Mouse (Mus musculus) R1 (cell line): ENCODE data around the gene Lamtor2.
A peak's percentile ranks its signal among the peaks of the same experiment; 100 is the strongest.

ENCODE experiments used
- DNase-seq: peaks from one replicate; pipeline ENCODE4 v3.0.0-alpha.2; 2018; ENCODE audit warnings: low read depth, low spot score

Lamtor2 gene

DNA sequence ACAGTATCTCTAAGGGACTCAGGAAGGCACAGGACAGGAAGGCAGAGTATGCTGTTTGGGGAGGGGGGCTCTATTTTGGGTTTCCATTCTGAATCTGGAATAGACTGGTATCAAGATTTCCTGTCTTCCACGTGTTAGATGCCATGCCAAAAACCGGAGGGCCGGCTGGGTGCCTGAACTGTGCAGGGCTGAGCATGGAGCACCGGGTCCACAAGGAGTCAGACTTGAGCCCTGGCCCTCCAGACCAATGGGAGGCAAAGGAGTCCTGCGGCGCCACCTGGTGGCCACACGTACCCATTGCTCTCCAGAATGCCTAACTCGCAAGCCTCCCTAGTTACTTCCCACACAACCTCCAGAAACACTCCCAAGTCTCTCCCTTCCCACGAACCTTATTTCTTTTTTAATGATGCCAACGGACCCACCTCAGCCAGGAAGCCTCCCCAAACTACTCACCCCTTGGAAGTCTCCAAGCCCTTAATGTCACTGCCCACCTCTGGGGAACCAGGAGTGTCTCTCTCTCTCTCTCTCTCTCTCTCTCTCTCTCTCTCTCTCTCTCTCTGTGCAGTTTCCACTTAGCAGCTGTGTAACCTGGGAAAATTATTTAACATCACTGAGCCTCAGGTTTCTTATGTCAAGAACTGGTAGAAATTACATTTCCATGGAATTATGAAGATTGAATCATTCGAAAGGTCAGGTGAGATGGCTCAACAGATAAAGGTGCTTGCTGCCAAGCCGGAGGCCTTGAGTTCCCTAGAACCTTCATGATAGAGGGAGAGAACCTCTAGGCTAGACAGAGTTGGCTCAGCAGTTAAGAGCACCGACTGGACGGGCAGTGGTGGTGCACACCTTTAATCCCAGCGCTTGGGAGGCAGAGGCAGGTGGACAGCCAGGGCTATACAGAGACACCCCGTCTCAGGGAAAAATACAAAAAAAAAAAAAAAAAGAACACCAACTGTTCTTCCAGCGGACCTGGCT lies 26.4 kb downstream of the Lamtor2 start:
- DNase-seq: peak; percentile 94

DNA sequence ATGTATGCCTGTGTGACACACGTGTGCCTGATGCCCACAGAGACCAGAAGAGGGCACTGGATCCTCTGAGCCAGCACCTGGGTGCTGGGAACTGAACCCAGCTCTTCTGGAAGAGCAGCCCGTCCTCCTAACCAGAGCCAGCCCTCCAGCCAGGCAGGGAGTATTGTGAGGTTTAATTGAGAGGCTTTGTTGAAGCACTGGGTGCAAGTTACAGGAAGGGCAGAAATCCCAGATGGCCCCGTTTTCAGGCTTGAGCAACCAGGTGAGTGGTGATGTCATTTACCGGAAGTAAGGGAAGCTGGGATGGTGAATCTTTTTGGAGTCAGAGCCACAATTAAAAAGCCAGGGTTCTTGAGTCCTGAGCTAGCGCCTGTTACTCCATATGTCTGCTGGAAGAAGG lies 27.9 kb downstream of the Lamtor2 start:
- DNase-seq: no peak

DNA sequence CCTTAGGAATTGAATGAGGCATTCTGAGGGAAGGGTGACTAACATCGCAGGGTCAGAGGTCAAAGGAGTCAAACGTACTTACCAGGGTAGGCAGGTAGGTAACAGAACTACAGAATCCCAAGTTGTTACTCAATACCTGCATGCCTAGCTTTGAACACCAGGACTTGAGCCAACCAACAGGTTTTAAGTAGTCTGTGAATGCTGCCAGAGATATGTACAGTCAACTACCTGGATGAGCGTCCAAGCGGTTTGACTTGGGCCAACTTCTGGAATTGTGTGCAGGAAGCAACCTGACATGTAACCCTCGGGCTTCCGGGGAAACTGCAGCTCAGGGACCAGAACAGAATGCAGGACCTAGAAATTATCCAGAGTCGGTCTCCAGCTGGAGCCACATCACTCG lies 29.8 kb downstream of the Lamtor2 start:
- DNase-seq: no peak

- peak; percentile 87 for DNase-seq
These were observed 31.0 kb downstream of the Lamtor2 start for GRCm38 (mm10) chr3:88521803-88522331.

- DNase-seq: no peak
These were observed 31.7 kb downstream of the Lamtor2 start for GRCm38 (mm10) chr3:88521156-88521555.

DNA sequence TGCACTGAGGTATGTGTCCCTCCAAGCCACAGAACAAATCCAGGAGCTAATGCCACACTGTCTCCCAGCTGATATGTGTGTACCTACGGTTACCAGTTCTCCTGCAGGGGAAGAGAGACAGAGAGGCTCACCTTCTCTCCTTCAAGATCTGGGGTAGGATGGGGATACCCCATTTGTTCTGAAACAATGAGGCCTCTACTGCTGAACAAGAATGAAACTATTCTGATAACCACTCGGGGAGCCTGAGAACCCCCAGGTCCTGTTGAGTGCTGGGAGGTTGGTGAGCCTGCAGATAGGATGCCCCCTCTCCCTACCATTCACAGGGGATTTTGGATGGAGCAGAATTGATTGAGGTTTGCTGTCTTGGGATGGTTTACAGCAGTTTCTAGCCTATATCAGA lies 32.8 kb downstream of the Lamtor2 start:
- DNase-seq: no peak

GRCm38 (mm10) chr3:88518411-88518810 lies 34.5 kb downstream of the Lamtor2 start:
- DNase-seq: no peak

DNA sequence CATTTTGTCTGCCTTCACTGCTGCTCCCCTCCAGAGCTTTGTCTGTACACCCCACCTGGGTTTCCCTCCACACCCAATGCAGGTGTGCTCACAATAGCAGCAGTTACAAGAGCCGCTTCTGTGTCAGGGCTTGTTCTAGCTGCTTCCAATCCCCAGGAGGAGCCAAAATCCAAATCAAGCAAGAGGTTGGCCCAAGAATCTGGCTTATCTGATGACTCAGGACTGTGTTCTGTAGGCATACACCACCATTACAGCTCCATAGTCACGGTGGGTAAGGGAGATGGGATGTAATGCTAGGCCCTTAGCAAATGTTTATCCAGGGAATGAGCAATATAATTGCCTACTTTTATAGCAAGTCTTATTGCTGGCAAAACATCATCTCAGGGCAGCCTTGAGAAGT lies 36.5 kb downstream of the Lamtor2 start:
- no peak for DNase-seq

DNA sequence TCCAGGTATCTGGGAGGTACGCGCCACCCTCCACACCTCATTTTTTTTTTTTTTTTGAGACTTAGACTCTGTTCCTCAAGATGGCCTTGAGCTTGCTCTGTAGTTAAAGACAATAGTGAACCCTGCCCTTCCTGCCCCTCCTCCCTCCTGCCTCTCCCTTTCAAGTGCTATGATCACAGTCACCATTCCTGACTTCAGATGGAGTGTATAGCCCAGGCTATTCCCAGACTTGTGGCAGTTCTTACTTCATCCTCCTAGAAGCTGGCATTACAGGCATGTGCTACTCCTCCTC lies 37.8 kb downstream of the Lamtor2 start:
- peak; percentile 66 for DNase-seq

DNA sequence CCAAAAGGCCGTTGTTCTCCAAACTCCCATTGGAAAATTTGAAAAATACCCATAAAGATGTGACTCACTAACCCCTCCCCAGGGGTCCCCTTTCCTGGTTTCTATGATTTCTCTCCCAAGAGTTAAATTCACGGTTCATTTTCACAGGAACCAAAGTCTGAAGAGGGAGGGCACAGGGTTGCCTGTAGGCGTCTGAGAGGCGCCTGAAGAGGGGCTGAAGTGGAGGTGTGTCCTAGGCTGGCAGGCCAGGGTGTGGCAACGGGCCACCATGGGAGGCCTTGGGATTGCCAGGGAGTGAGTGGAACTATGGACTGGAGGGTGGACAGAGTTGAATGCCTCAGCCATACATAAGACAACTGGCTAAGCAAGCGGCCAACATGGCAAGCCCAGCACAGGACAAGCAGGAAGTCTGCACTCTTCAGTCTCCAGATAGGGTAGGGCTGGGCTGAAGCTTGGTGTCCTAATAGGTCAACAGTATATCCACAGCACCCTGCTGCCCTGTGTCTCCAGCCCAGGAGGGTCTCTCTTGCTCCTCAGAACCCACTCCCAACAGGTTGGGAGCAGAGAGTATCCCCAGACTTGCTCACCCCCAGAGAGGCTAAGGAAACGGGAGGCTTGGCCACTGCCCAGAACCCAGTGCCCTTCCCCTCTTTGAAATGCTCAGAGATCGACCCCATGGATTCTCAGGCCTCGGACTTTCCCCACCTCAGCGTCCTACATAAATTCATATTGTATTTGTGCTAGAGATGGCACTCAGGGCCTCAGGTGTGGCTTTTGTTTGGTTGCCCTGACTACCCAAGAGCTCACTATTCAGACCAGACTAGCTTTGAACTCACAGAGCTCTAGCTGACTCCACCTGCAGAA lies 38.4 kb downstream of the Lamtor2 start:
- no peak for DNase-seq

- no peak for DNase-seq
These were observed 39.2 kb downstream of the Lamtor2 start for GRCm38 (mm10) chr3:88513546-88514115.

- no peak for DNase-seq
These were observed 39.9 kb downstream of the Lamtor2 start for GRCm38 (mm10) chr3:88512896-88513545.

DNA sequence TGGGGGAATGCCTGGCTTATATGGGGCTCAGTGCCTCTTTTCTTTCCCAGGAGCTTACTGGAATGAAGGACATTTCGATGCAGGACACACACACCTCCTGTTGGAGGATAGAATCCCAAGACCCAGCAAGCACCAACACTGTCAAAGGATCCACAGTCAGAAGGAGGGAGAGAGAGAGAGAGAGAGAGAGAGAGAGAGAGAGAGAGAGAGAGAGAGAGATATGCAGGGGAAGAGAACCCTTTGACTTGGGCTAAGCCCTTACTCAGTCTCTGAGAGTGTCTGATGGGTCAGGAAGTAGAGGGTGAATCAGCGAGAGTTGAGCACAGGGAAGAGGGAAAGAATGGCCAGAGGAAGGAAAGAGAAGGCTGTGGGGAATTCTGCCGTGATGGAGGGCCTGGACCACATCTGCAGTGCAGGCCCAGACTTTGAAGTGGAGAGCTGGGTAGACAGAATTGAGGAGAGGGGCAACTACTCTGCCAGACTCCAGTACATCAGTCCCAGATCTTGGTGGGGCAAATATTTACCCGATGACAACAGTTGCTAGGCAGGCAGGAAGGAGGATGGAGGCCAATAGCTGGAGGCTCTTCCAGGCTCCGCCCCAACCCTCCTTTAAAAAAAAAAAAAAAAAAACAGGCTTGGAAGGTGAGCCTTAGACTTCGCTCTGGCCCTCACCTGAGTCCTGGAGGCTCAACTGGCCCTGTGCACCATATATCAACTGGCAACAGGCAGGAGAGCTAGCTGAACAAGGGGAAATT lies 40.6 kb downstream of the Lamtor2 start:
- peak; percentile 61 for DNase-seq

DNA sequence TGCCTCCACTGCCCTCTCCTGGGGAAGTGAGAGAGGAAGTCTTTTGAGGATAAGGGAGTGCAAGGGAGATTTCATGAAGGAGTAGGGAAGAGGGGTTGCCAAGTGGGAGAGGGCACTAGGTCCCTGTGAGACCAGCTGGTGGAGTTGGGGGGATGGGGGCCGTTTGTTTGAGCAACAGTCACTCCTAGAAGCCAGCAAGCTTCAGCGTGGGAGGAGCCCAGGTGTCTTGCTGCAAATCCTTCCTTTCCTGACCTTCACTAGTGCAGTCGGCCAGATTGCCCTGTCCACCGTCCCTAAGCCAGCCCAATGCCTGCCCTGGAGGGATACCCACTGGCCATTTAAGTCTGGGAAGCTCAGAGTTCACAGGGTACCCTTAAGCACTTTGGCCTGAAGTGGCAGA lies 41.3 kb downstream of the Lamtor2 start:
- no peak for DNase-seq

GRCm38 (mm10) chr3:88510421-88511289 lies 42.2 kb downstream of the Lamtor2 start:
- DNase-seq: no peak

GRCm38 (mm10) chr3:88509692-88510420 lies 43.0 kb downstream of the Lamtor2 start, which contains the start of gene Lmna:
Gene Lmna (minus strand): TSS chr3:88509956.
- DNase-seq: peak; percentile 99

DNA sequence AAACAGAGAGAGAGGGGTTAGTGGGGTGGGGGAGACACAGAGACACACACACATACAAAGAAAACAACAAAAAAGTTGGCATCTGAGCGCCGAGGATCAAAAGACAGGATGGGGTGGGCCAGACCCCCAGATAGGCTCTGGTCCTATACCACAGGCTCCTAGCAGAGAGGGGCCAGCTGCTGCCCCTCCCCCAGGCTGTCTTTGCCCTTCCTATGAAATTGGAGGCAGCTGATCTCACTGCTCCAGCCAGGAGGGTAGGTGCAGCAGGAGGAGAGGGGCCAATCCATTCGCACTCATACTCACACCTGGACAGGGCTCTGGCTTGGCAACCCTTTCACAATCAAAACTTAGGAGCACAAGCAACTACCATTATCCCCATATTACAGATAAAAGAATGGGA lies 43.6 kb downstream of the Lamtor2 start:
- no peak for DNase-seq

DNA sequence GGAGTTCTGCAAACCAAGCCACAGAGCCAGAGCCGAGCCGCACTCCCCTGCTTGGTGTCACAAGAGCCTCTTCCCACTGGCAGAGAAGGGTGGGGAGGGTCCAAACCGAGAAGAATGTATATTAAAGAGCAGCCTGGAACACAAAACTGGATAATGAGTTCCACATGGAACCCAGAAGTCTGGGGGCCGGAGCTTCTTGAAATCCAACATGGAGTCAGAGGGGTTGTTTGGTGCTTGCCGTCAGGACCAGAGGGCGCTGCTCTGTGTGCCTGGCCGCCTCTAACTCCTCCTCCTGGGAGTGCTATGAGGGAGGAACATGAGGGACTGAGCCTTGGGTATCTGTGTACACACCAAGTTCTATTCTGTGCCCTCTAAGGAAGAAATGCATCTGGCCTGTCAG lies 47.1 kb downstream of the Lamtor2 start:
- peak; percentile 73 for DNase-seq

DNA sequence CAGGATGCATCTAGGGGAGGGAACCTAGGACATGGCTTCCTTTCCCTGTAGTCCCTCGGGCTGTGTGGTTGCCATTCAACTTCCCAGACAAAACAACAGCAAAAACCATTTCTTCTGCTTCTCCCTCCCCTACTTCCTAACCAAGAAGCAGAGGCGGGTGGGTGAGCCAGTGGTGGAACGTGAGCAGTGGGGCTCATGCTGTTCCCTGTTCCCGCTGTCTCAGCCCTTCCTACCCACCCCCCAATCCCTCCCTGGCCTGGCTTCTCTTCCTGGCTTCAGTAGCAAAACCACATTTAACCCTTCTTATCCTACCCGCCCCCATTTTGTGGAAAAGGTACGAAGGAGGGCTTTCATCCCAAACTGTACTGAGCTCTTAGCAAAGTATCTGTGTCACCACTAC lies 47.8 kb downstream of the Lamtor2 start:
- DNase-seq: no peak
